Mouse (Mus musculus) neural tube, embryonic 14.5 days (tissue): ENCODE results near the gene Tec. TPM values are rescaled to one million over a fixed set of nuclear protein-coding genes. Genes with fewer than 3 reads are reported as not detected.

Experiments
- ATAC-seq: fragments of 200-750 bp; cut with Nextera tagmentation; 2 replicates; pipeline ENCODE4 v1.8.0; 2017; ENCODE audit warnings: low read depth, mild to moderate bottlenecking, moderate TSS enrichment, moderate library complexity
- H3K27ac ChIP-seq: fragments of 300-500 bp; sonication (generic); 2 replicates; pipeline ENCODE4 v1.5.1; 2014; ENCODE audit warnings: low read depth, mild to moderate bottlenecking, control low read depth, low read length, moderate library complexity, mixed read lengths
- H3K27me3 ChIP-seq: fragments of 300-500 bp; sonication (generic); 2 replicates; pipeline ENCODE4 v1.6.1; 2014; ENCODE audit warnings: low read length; ENCODE audit not compliant: control insufficient read depth, insufficient read depth
- H3K36me3 ChIP-seq: fragments of 300-500 bp; sonication (generic); 2 replicates; pipeline ENCODE4 v1.6.1; 2014; ENCODE audit warnings: low read length, mixed read lengths; ENCODE audit not compliant: control insufficient read depth, insufficient read depth
- H3K4me1 ChIP-seq: fragments of 300-500 bp; sonication (generic); 2 replicates; pipeline ENCODE4 v1.6.1; 2014; ENCODE audit warnings: low read length; ENCODE audit not compliant: control insufficient read depth, insufficient read depth
- H3K4me2 ChIP-seq: fragments of 300-500 bp; sonication (generic); 2 replicates; pipeline ENCODE4 v1.6.1; 2014; ENCODE audit warnings: mild to moderate bottlenecking, low read depth, low read length, control low read depth
- H3K4me3 ChIP-seq: fragments of 300-500 bp; sonication (generic); 2 replicates; pipeline ENCODE4 v1.5.1; 2014; ENCODE audit warnings: low read depth, low read length, control low read depth, mixed read lengths
- H3K9ac ChIP-seq: fragments of 300-500 bp; sonication (generic); replicated peaks from 2 replicates; pipeline ENCODE4 v1.6.1; 2014; ENCODE audit warnings: low read depth, mild to moderate bottlenecking, control low read depth, low read length, mixed read lengths
- H3K9me3 ChIP-seq: fragments of 300-500 bp; sonication (generic); 2 replicates; pipeline ENCODE4 v1.6.1; 2016; ENCODE audit warnings: low read length; ENCODE audit not compliant: control insufficient read depth
- WGBS: fragments of 180-500 bp; shearing (Covaris S2); extraction: QIAGEN DNeasy Blood & Tissue Kit; methylation state at CpG from one replicate; pipeline ENCODE4 v1.1.7; 2014; 5-methylcytosine and 5-hydroxymethylcytosine counted together
- polyA plus RNA-seq: library from polyadenylated mRNA; unstranded; fragments of >200 nt; fragmentation: Nextera tagmentation; extraction: Ambion mirVana; gene quantifications from 2 replicates; pipeline ENCODE4 v1.2.1, GENCODE M21; 2014

Gene Tec
- polyA plus RNA-seq, 1 experiment from 2014 or later, result 5.8 TPM

DNA sequence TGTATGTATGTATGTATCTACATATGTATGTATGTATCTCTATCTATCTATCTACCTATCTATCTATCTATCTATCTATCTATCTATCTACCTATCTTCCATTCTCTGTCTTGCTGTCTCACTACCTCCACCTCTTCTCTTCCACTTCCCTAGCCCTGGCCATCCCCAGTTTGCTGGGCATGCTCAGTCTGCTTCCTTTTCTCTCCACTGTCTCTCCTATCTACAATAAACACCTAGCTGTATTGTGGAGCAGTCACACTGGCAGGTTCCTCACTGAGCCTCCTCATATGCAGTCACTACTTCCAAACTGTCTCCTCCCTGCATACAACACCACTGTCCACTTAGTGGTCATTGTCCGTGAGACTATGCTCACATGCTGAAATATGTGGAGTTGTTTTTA is 135.4 kb downstream of the Tec start:
- H3K4me2 ChIP-seq, result no peak overlapping the region
- H3K27ac ChIP-seq, result no peak overlapping the region
- no peaks in the 10 kb centered on the region for H3K27me3 ChIP-seq
- no peak overlapping the region for H3K4me3 ChIP-seq
- H3K4me1 ChIP-seq, result no peaks in the 10 kb centered on the region
- no peak overlapping the region for H3K9ac ChIP-seq
- no peaks in the 10 kb centered on the region for H3K9me3 ChIP-seq
- ATAC-seq, result no peak
- no peaks in the 10 kb centered on the region for H3K36me3 ChIP-seq
- WGBS, result 79% methylated on average over 1 of the region's 1 CpGs

DNA sequence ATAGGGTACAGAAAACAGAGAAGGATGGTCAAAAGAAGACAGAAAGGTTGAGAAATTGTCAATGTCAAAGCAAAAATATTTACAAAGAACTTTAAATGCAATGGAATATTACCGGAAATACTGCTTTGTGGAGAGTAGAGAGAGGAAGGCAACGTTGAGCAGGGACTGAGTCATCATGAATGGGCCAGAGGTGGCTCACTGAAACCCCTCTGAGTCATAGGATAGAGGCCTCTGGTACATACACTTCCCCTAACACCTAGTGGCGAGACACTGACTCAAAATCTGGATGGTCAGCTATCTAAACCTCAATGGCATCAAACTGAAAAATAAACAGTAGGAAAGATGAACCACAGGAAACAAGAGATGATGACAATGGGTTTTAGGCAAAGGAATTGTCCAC is 142.9 kb downstream of the Tec start:
- WGBS, result 87% methylated on average over 3 of the region's 3 CpGs
- no peak overlapping the region for H3K4me2 ChIP-seq
- H3K9me3 ChIP-seq, result no peaks in the 10 kb centered on the region
- no peaks in the 10 kb centered on the region for H3K27me3 ChIP-seq
- no peak overlapping the region for H3K27ac ChIP-seq
- H3K4me1 ChIP-seq, result no peaks in the 10 kb centered on the region
- H3K36me3 ChIP-seq, result no peaks in the 10 kb centered on the region
- ATAC-seq, result no peak
- no peak overlapping the region for H3K4me3 ChIP-seq
- H3K9ac ChIP-seq, result no peak overlapping the region

DNA sequence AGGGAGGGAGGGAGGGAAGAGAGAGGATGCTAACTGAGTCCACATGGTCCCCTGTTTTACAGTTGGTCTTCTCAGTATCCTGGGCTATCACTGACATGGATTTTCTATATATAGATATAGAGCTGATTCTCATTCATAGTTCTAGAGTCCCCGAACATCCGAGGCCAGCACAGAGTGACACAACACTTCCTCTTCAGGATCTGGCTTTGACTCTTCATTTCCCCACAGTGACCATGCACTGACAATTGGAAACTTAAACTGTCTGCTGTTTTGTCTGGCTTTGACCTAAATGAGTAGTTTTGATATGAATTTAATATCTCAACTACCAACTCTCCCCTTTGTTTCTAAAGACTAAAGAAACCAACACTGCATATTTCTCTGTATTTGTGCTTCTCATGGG is 144.9 kb downstream of the Tec start:
- Histone ChIP-seq H3K27ac (no peak overlapping the region), H3K9ac (no peak overlapping the region), H3K4me2 (no peak overlapping the region), H3K27me3 (no peaks in the 10 kb centered on the region), H3K9me3 (no peaks in the 10 kb centered on the region), H3K36me3 (no peaks in the 10 kb centered on the region), H3K4me3 (no peak overlapping the region), H3K4me1 (no peaks in the 10 kb centered on the region)
- WGBS, result 98% methylated on average over 2 of the region's 2 CpGs
- ATAC-seq, result no peak

DNA sequence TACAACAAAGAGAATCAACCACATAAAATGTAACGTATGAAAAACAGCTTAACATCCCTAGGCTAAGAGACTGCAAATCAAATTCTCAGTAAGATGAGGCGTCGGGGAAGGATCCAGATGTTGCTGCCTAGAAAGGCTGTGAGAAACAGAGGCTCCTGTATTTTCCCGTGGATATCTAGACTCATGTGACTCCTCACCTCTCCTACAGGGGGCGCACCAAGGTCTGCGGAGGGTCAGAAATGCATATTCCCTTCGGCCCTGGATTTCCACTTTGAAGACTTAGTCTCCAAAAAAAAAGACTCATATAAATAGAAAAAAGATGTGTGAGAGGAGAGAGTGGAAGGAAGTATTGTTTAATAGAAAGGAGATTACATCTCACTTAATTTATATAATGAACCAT is 147.7 kb downstream of the Tec start:
- ATAC-seq, result no peak
- Histone ChIP-seq H3K9me3 (no peaks in the 10 kb centered on the region), H3K9ac (no peak overlapping the region), H3K36me3 (no peaks in the 10 kb centered on the region), H3K4me3 (no peak overlapping the region), H3K27me3 (no peaks in the 10 kb centered on the region), H3K27ac (no peak overlapping the region), H3K4me1 (no peaks in the 10 kb centered on the region), H3K4me2 (no peak overlapping the region)
- 65% methylated on average over 7 of the region's 7 CpGs for WGBS

DNA sequence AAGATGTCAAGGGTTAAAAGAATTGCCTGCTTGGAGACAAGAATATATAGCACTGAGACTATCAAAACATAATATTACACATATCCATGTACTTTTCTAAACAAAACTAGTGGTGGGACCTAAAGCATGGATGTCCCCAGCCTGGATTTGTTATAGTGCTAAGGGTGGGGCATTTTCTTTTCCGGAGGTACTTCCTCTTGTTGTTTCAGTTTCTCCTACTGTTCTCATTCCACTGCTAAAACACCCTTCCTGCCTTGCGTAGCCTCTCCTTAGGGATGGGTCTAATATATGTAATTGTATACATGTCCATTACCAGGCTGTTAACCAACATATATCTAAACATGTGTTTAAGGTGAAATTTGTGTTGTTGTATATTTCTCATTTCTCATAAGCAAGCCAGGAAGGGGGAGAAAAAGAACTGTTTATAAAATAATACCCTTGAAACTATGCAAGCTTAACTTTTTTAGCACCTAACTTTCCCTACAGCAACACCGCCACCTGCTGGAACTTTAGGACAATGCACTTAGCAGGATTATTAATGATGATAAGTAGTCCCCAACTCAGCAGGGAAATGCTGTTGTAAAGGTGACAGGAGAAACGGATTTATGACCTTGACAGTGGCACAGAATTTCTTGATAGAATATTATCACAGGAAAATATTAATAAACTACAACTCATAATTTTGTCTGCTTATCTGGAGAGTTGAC is 157.6 kb downstream of the Tec start:
- Histone ChIP-seq H3K9me3 (no peaks in the 10 kb centered on the region), H3K4me1 (no peaks in the 10 kb centered on the region), H3K36me3 (no peaks in the 10 kb centered on the region), H3K4me2 (no peak overlapping the region), H3K4me3 (no peak overlapping the region), H3K27me3 (no peaks in the 10 kb centered on the region), H3K9ac (no peak overlapping the region), H3K27ac (no peak overlapping the region)
- WGBS, result 32% methylated on average over 4 of the region's 4 CpGs
- ATAC-seq, result peak; percentile 34; the same call in 1 of the 2 replicates

- Histone ChIP-seq H3K27ac (no peak overlapping the region), H3K9me3 (no peaks in the 10 kb centered on the region; the same call in 1 of the 2 replicates), H3K4me3 (no peak overlapping the region)
These were observed 158.3 kb downstream of the Tec start for GRCm38 (mm10) chr5:72709976-72710375.

GRCm38 (mm10) chr5:72709451-72709850 is 158.8 kb downstream of the Tec start:
- WGBS, result 88% methylated on average over 13 of the region's 13 CpGs
- no peak for ATAC-seq

More at GRCm38 (mm10) chr5:72709976-72710375, 158.3 kb downstream of the Tec start:
- ATAC-seq, result no peak
- no peak overlapping the region for H3K4me2 ChIP-seq
- no peak overlapping the region for H3K9ac ChIP-seq
- no peaks in the 10 kb centered on the region for H3K4me1 ChIP-seq
- no peaks in the 10 kb centered on the region for H3K36me3 ChIP-seq
- 91% methylated on average over 9 of the region's 9 CpGs for WGBS
- no peaks in the 10 kb centered on the region for H3K27me3 ChIP-seq

DNA sequence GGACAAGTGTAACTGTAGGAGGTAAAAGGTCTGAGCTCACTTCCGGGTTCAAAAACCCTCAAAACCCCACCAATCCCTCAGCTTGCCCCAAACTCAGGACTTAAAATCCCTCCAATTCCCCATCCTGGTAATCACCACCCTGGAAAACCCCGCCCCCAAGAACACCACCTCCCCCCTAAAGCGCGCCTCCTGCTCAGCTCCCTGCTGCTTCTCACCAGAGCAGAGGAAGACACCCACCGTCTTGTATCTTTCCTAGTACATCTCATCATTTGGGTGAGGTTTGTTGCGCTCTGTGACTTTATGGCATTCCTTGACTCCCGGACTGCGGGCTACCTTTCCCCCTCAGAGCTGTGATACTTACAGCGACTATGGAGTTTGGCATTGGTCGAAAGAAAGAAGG is 161.6 kb downstream of the Tec start:
- no peak overlapping the region for H3K27ac ChIP-seq
- no peaks in the 10 kb centered on the region for H3K27me3 ChIP-seq
- WGBS, result 58% methylated on average over 10 of the region's 10 CpGs
- H3K4me2 ChIP-seq, result no peak overlapping the region
- no peak for ATAC-seq
- H3K4me1 ChIP-seq, result no peaks in the 10 kb centered on the region
- no peak overlapping the region for H3K9ac ChIP-seq
- no peaks in the 10 kb centered on the region for H3K36me3 ChIP-seq
- H3K9me3 ChIP-seq, result no peaks in the 10 kb centered on the region; the same call in 1 of the 2 replicates
- no peak overlapping the region for H3K4me3 ChIP-seq

More at GRCm38 (mm10) chr5:72709451-72709850, 158.8 kb downstream of the Tec start:
- Histone ChIP-seq H3K4me1 (no peaks in the 10 kb centered on the region), H3K27ac (no peak overlapping the region), H3K9ac (no peak overlapping the region), H3K4me3 (no peak overlapping the region), H3K27me3 (no peaks in the 10 kb centered on the region), H3K9me3 (no peaks in the 10 kb centered on the region; the same call in 1 of the 2 replicates), H3K36me3 (no peaks in the 10 kb centered on the region), H3K4me2 (no peak overlapping the region)

- no peak overlapping the region for H3K4me2 ChIP-seq
- ATAC-seq, result no peak
- H3K27ac ChIP-seq, result no peak overlapping the region
- 59% methylated on average over 10 of the region's 10 CpGs for WGBS
- H3K27me3 ChIP-seq, result no peaks in the 10 kb centered on the region
- no peak overlapping the region for H3K4me3 ChIP-seq
- no peak overlapping the region for H3K9ac ChIP-seq
- no peaks in the 10 kb centered on the region for H3K4me1 ChIP-seq
- H3K9me3 ChIP-seq, result no peaks in the 10 kb centered on the region; the same call in 1 of the 2 replicates
- H3K36me3 ChIP-seq, result no peaks in the 10 kb centered on the region
These were observed 162.2 kb downstream of the Tec start for GRCm38 (mm10) chr5:72706095-72706494.
